Mouse (Mus musculus) kidney, postnatal 14 days (tissue): ENCODE results near the gene Trim28.
A peak's percentile ranks its signal among the peaks of the same experiment; 100 is the strongest.
"Not testable (repeated sequence)": the region's sequence is repeated elsewhere in the genome, so short reads cannot be mapped to it uniquely, and the experiment has no call there.

Source experiments
- DNase-seq: peaks from one replicate; pipeline ENCODE4 v3.0.0; 2022; ENCODE audit warnings: mixed read lengths

Gene Trim28

DNA sequence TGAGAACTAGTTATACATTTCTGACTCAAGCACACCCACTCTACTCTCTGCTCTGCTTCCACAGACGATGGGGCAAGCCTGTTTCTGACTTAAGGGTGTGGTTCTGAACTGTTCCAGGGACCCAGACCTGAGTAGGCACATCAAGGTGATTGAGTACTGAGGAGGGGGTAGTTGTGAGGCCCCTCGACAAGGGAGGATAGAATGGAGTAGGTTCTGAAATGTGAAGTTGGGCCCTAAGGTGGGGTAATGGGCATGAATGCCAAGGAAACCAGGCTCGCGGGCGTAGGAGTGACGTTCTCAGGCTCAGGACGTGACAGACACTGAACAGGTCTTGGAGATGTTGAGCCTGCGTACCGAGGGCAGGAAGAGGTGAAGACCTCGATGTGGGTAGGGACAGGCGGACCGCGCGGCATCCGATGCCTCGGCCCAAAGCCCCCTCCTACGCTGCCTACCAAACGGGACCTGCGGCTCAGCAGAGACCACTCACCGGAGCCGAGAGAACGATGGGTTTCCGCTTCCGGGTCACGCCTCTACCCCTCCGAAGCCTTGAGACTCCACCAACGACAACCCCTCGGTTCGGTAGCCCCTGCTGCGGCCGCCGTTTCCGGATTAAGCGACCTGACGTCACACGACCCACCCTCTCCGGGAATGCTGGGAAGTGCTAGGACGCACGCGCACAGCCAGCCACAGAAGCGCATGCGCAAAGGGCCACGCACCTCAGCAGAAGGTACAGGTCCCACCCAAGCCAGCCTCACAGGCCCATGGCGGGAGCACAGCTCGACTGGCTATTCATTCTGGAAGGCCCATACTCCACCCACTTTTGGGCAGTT, 35.4 kb downstream of the Trim28 start, which contains the start of gene Chmp2a:
TSS of gene Chmp2a (minus strand) at position 660 of the 830 bp plus-strand sequence.
- peak; percentile 98 for DNase-seq

DNA sequence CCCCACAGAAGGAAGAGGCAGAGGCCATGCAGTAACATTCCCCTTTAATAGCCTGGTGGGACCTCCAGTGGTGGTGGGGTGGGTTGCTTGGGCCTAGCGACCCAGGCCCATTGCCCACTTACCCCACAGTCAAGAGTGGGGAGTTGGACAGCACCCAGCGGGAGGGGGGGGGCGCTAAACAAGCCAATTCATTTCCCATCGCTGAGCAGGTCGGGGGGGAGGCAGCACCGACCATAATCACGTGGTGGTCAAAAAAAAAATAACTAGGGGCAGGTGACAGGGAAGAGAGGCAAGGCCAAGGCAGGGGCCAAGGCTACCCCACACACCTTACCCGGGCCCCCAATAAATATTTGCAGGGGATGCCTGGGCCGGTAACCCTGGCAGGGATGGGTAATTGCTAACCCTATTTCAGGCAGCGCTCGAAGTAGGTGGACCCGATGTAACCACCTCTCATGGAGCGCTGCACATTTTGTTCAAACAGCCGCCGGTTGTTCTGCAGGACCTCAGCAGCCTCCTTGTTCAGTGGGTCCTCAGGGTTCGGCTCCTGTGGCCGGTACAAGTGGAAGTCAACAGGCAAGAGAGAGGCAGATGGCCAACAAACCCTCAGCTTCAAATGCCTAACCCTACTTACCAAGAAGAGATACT, 36.4 kb downstream of the Trim28 start:
- no peak for DNase-seq

DNA sequence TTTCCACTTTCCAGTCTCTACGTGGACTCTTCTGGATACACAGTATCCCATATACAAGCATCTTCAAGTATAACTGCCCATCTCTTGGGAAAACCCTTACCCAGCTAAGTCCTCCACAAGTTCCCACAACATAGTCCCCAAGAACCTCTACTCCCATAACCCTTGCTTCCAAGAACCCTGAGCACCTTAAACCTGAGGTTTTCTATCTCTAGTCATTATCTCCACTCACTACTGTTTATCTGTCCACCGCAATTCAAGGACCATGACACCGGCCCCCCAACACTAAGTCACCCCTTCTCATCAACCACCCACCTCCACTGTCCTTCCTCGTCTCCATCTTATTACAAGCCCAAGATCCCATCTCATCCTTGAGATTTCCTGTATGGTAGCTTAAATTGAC, 37.9 kb downstream of the Trim28 start:
- no peak for DNase-seq

DNA sequence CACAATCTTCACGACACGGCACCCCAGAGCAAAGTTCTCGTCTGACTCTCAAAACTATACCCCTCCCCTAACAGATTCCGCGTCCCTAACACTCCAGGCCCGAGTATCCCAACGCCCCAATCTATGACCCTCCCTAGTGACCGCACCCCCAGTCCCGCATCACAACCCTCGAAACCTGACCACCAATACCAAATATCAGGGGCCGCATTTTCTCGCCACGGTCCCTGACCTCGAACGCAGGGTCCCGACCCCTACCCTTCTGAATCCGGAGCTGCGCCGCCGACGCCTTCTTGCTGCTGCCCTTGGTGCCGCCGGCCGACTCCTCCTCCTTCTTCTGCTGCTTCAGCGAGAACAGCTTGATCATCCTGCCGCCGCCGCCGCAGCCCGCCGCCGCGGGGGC, 38.5 kb downstream of the Trim28 start:
- DNase-seq = no peak

DNA sequence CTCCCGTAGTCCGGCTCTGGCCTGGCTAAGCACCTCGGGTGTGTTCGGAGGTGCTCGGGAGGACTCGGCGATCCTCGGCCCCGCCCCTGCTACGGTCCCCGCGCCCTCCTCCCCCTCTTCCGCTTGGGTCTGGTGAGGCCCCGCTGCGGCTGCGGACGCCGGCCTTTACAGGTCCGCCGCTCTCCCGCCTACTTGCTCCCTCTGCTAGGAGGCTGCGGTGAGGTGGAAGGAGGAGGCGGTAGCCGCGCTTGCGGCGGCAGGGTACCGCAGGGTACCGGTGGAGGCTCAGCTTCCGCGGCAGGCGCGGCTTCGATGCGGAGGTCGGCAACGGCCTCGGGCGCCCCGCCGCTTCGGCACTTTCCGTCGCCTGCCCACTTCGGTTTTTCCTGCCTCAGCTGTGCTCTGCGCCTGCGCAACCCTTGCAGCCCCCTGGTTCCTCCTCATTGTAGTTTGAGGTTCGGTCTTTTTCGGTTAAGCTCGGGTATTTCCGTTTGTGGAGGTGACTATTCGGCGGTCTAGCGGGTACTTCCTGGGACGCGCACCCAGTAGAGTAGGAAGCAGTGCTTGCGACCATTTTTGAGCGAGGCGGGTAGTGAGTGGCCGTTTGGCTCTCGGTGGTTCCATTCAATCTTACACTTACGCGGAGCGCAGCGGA, 39.1 kb downstream of the Trim28 start, which contains the start of gene Ube2m:
TSS of gene Ube2m (minus strand) at position 375 of the 655 bp plus-strand sequence.
- peak; percentile 99 for DNase-seq

DNA sequence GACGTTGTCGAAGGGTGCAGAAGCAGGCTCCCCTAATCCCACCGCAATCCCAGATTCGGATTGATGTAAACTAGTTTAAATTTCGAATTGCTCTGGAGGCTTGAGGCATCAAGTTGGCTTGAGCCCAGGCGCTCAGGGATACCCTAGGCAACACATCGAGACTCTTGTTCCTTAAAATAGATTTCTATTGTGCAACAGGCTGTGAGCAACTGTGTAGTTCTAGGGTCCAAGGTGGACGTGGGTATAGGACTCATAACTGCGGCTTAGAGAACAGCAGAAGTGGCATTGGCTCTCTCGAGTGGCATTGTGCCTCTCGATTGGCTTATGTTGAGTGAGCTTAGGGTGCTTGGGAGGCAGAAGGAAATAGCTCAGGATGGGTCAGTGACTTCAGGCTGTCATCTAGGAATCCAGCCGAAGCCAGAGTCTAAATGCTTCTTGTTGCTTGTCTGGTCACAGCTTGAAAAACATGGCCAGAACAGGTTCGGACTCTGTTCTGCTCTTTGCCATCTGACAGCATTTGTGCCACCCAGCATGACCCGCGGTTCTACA, 39.8 kb downstream of the Trim28 start:
- DNase-seq = peak; percentile 36

DNA sequence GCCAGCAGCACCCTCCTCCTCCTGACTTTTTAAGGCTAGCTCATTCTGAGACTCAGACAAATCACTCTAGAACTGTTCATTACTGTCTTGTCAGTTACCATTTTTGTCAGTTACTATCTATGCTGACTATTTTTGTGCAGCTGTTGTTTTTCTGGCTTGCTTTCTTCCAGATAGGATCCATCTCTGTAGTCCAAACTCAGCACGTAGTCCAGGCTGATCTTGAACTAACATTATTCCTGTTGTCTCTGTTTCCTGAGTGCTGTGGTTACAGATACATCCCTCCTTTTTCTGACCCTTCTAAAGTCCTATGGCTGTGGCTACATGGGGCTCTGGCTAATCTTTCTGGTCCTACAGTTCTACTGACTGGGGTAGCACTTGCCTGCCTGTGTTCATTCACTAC, 40.3 kb downstream of the Trim28 start:
- DNase-seq = no peak

DNA sequence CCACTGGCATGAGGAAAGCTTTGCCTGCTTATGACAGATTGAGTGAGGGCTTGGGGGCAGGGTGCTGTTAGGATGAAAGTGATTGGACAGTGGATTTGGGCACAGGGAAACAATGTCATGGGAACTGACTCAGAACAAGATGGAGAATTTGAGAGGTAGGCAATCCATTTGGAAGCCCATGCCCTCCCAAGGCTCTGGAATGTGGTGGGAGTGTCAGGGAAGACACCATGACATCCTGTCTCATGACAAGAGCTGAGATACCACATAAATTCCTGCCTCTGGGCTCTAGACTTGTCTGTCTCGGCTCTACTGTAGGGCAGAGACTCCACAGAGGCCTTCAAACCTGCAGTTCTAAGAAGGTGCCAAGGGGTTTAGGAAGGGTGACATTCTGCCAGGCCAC, 42.3 kb downstream of the Trim28 start:
- DNase-seq = no peak

DNA sequence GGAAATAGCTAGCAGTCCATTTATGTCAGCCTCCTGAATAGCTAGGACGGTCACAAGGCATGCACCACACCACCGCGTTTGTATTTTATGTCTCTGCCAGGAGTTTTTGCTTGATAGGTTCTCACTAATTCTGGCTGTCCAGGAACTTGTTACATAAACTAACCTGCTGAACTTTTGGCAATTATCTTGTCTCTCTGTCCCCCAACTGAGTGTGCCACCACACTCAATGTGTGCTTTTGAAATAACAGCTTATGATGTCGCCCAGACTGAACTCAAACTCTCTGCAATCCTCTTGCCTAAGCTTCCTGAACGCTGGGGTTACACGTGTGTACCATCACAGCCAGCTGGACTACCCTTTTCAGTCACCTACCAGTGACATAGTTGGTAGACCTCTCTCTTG, 43.6 kb downstream of the Trim28 start:
- no peak for DNase-seq

DNA sequence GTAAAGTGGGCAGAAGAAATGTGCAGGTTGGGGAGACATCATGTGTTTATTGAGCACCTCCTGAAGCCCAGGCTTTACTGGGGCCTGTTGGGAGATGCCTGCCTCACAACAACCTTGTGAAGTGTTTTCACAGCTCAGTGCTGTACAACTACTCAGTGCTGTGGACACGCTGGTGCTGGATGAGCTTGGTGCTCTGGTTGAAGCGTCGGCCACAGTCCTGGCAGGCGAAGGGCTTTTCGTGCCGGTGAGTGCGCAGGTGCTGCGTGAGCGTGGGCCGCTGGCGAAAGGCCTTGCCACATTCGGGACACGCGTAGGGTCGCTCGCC, 44.2 kb downstream of the Trim28 start:
- no peak for DNase-seq

DNA sequence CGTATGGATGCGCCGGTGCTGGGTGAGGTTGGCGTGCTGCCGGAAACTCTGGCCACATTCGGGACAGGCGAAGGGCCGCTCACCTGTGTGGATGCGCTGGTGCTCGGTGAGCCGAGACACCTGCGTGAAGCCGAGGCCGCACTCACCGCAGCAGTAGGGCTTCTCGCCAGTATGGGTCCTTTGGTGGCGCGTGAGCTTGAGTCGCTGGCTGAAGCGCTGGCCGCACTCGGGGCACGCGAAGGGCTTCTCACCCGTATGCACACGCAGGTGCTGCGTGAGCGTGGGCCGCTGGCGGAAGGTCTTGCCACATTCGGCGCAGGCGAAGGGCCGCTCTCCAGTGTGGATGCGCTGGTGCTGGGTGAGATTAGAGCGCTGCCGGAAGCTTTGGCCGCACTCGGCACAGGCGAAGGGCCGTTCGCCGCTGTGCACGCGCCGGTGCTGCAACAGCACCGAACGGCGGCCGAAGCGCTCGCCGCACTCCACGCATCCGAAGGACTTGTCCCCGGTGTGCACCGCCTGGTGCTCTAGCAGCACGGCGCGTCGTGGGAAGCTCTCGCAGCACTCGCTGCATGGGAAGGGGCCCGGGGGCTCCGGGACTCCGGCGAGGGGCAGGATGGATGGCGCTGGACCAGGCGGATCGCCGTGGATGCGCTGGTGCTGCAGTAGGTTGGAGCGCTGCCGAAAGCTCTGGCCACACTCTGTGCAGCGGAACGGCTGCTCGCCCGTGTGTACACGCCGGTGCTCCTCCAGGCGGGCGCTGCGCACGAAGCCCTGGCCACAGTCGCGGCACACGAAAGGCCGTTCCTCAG, 44.7 kb downstream of the Trim28 start:
- peak; percentile 43 for DNase-seq

DNA sequence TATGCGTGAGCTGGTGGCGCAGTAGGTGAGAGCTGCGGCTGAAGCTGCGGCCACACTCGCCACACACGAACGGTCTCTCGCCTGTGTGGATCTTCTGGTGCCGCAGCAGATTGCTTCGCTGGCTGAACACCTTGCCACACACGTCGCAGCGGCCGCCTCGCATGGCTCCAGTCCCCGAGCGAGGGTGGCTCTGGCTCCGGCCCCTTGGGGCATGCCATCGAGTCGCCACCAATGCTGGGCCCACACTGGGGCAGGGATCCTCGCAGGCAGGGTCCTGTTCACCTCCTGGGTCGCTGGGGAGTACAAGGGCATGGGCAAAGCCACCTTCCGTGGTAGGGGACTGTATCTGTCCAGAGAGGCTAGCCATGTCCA, 45.3 kb downstream of the Trim28 start:
- no peak for DNase-seq

DNA sequence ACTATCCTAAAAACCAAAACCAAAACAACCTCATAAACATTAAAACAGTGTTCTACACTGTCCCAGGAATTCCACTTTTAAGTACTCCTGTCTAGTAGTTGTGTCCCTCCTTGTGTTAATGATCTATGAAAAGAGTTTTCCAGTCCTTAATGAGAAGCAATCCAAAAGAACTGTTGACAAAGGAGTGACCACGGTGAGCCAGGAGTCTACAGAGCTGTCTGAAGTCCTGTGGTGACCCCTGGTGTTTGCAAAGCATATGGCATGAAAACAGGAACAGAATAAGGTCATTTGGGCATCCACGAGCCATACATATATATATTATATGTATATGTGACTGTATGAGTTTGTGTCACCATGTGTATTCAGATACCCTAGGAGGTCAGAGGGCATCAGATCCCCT, 47.2 kb downstream of the Trim28 start:
- DNase-seq = peak; percentile 85

DNA sequence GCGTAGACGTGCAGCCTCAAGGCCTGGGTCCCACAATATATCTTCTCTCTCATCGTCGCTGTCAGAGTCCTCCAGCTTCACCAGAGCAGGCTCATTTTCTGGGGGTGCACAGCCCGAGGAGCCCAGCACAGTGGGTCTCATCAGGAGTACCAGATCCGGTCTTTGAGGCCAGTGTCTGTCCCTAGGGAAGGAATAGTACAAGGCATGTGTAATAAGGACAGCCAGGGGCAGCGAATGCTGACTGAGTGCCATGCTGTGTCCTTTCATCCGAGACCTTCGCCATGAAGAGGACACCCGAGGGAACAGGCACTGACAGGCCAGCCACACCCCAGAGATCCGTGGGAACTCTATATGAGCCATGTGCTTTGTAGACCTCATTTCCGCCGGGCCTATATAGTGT, 54.1 kb downstream of the Trim28 start:
- DNase-seq = no peak

DNA sequence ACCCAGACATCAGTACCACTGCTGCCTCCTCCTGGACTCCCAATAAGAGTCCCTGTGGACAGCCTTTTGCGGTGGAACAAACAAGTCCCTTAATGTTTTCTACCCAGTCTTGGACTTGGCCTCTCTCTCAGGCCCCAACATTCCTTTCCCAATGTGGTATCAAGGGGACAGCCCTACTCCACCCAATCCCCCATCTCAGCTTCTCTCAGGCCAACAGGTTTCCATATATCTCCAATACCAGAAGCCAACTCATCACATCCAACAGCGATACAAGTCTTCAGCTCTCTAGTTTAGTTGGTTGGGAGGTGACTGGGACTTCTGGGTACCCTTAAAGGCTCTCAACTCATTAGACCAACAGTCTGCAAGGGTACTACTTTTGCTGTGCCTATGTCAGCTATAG, 54.6 kb downstream of the Trim28 start:
- no peak for DNase-seq

DNA sequence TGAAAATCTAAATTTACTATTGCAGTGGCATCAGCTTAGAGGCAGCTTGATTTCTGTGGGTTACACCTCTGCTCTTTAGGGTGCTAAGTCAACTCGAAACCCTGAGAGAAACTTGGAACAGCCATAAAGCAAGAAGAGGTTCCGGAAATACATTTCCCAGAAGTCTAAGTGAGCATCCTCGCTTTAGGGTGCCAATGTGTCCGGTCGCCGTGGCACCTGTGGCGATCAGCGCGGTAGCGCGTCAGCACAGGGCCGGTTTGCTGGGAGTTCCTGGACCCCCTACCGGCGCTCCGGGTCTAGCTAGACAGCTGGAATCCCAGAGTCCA, 55.0 kb downstream of the Trim28 start:
- DNase-seq = no peak

DNA sequence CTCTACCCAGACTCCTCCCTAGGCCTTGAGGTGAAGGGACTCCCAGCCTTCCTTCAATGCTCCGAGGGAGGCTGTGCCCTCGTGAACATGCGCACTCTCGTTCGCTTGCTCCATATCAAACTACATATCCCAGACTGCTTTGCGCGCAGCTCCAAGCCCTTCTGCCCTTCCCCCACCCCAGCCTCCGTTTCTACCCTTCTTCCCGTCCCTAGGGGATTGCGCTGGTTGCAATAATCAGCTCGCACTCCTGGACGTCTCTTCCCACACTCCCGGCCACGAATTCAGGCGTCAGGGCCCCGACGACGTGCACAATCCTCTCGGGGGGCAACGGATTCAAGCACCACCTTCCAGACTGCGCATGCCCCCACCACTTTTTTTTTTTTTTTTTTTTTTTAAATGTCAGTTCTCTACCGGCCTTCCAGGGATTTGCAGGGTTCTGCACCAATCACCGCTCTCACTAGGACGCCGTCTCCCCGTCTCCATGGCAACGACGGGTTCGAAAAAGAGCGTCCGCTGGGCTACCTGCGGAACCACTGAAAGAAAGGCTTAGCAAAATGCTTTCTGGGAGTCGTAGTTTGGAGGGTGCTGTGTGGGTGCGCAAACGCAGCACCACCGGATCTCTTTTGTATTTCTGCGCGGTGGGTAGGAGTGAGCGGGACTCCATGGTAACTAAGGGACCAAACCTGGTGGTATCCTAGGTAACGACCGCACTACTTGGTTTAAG, 55.5 kb downstream of the Trim28 start, which contains the start of gene Mzf1:
TSS of gene Mzf1 (minus strand) at position 478 of the 724 bp plus-strand sequence.
- peak; percentile 97 for DNase-seq

DNA sequence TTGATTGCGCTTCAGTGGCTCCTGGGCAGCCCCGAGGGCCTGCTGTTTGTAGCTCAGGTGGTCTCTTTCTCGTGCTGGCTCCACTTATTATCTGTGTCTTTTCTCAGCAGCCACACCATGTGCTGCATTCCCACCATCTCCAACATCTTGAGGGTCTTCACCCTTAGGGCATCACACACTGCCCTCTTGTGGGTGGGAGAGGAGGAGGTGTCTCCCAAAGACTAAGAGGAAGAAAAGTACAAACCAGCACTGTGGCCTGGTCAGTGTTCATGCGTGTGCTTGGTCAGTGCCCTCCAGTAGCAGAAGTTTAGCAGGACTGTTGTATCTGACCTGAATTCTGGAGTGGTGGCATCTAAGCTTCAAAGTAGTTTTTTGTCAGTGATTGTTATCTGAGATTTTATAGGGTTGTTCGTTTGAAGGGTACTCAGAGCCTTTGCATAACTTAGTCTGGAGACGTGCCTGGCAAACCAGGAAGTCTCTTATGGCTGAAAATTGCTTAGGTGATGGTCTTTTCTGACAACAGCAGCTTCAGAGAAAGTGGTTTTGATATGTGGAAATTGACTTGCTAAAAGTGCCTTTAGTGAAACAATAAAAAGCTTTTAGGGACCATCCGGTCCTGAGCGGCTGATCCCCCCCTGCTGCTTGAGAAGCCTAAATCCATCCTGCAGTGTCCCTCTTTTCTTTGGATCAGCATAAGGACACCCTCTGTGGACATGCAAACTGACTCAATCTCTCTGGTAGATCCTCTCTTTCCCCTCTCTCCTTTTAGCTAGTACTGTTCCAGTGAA, 58.2 kb downstream of the Trim28 start:
- no peak for DNase-seq

DNA sequence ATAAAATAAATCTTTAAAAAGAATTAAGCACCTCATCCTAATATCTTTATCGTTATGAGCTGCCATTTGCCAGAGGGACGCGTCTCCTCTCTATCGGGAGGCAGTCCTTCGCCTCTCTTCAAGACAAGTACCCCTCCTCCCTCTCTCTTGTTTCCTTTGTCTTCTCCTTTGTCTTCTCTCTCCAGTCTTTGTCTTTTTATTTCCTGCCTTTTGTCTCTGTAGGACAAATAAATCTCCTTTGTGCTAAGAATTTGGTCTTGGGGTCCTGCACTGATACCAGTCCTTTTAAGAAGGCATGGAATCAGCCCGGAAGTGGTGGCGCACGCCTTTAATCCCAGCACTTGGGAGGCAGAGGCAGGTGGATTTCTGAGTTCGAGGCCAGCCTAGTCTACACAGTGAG, 60.6 kb downstream of the Trim28 start:
- DNase-seq = no peak

DNA sequence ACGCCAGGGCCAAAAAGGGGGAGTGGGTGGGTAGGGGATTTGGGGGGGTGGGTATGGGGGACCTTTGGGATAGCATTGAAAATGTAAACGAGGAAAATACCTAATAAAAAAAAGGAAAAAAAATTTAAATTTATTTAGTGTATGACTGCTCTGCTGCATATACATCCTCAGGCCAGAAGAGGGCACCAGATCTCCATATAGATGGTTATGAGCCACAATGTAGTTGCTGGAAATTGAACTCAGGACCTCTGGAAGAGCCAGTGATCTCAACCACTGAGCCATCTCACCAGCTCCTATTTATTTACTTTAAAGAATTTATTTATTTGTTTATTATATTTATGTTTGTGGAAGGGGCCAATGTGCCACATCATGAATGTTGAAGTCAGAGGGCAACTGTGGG, 64.5 kb downstream of the Trim28 start:
- DNase-seq = not testable (repeated sequence)

DNA sequence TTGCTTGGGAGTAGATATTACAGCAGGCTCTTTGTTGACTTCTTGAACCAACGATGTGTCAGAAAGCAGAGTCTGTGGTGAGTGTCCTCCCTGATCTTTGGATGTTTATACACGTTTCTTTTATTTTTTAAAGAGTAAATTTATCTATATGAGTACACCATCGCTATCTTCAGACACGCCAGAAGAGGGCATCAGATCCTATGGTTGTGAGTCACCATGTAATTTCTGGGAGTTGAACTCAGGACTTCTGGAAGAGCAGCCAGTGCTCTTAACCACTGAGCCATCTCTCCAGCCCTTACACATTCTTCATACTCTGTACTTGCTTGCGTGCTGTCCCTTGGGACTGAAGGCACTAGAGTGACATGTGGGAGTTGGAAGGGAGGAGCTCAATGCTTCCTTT, 73.4 kb downstream of the Trim28 start:
- no peak for DNase-seq
